Mouse (Mus musculus): ENCODE results near the gene Nr1d1. TPM values are rescaled to one million over a fixed set of nuclear protein-coding genes. Genes with fewer than 3 reads are reported as not detected.

The Nr1d1 gene
- polyA plus RNA-seq, 1 experiment from 2014 or later: 2.3 TPM

GRCm38 (mm10) chr11:98772667-98773171, 2.4 kb downstream of the Nr1d1 start:
- Histone ChIP-seq H3K9me3 (ENCODE audit: control insufficient read depth, low read length) (no peaks in the 10 kb centered on the region), H3K9ac (ENCODE audit: low read depth, low read length) (0 out of 2 replicates have a peak overlapping the region, but pooled peaks have one; percentile 27), H3K36me3 (ENCODE audit: control insufficient read depth, insufficient read depth, low read length) (no peaks in the 10 kb centered on the region), H3K4me2 (ENCODE audit: low read depth, low read length) (no peak overlapping the region), H3K4me1 (ENCODE audit: control insufficient read depth, insufficient read depth, low read length) (peaks cover 70% of the 10 kb centered on the region), H3K4me3 (ENCODE audit: low read length) (no peak overlapping the region), H3K27me3 (replicated peaks; ENCODE audit: control insufficient read depth, insufficient read depth, low read length) (no peaks in the 10 kb centered on the region), H3K27ac (ENCODE audit: low read length) (peak overlapping the region; percentile 70)
- ATAC-seq: no peak; the same call in 1 of the 2 replicates
- 45% methylated on average over 8 of the region's 8 CpGs for WGBS

GRCm38 (mm10) chr11:98771844-98772525, 3.1 kb downstream of the Nr1d1 start:
- H3K4me1 ChIP-seq (ENCODE audit: control insufficient read depth, insufficient read depth, low read length): peaks cover 70% of the 10 kb centered on the region
- H3K9ac ChIP-seq (ENCODE audit: low read depth, low read length): no peak overlapping the region
- H3K9me3 ChIP-seq (ENCODE audit: control insufficient read depth, low read length): no peaks in the 10 kb centered on the region
- WGBS: 85% methylated on average over 11 of the region's 11 CpGs
- peak overlapping the region; percentile 70; the same call in 1 of the 2 replicates for H3K27ac ChIP-seq (ENCODE audit: low read length)
- no peak overlapping the region for H3K4me2 ChIP-seq (ENCODE audit: low read depth, low read length)
- no peak for ATAC-seq
- H3K36me3 ChIP-seq (ENCODE audit: control insufficient read depth, insufficient read depth, low read length): no peaks in the 10 kb centered on the region
- no peaks in the 10 kb centered on the region for H3K27me3 ChIP-seq (replicated peaks; ENCODE audit: control insufficient read depth, insufficient read depth, low read length)
- H3K4me3 ChIP-seq (ENCODE audit: low read length): no peak overlapping the region

- H3K9ac ChIP-seq (ENCODE audit: low read depth, low read length): no peak overlapping the region
- no peak overlapping the region for H3K27ac ChIP-seq (ENCODE audit: low read length)
- no peaks in the 10 kb centered on the region for H3K36me3 ChIP-seq (ENCODE audit: control insufficient read depth, insufficient read depth, low read length)
- peaks cover 69% of the 10 kb centered on the region for H3K4me1 ChIP-seq (ENCODE audit: control insufficient read depth, insufficient read depth, low read length)
- no peaks in the 10 kb centered on the region for H3K9me3 ChIP-seq (ENCODE audit: control insufficient read depth, low read length)
- no peak for ATAC-seq
- no peak overlapping the region for H3K4me3 ChIP-seq (ENCODE audit: low read length)
- WGBS: 92% methylated on average over 18 of the region's 18 CpGs
- H3K4me2 ChIP-seq (ENCODE audit: low read depth, low read length): no peak overlapping the region
- no peaks in the 10 kb centered on the region for H3K27me3 ChIP-seq (replicated peaks; ENCODE audit: control insufficient read depth, insufficient read depth, low read length)
Measured at GRCm38 (mm10) chr11:98771131-98771530, 4.0 kb downstream of the Nr1d1 start.

GRCm38 (mm10) chr11:98770096-98770975, 4.8 kb downstream of the Nr1d1 start:
- H3K9ac ChIP-seq (ENCODE audit: low read depth, low read length): no peak overlapping the region
- no peak for ATAC-seq
- no peak overlapping the region for H3K27ac ChIP-seq (ENCODE audit: low read length)
- no peak overlapping the region for H3K4me3 ChIP-seq (ENCODE audit: low read length)
- no peaks in the 10 kb centered on the region for H3K27me3 ChIP-seq (replicated peaks; ENCODE audit: control insufficient read depth, insufficient read depth, low read length)
- peaks cover 69% of the 10 kb centered on the region for H3K4me1 ChIP-seq (ENCODE audit: control insufficient read depth, insufficient read depth, low read length)
- H3K36me3 ChIP-seq (ENCODE audit: control insufficient read depth, insufficient read depth, low read length): no peaks in the 10 kb centered on the region
- H3K9me3 ChIP-seq (ENCODE audit: control insufficient read depth, low read length): no peaks in the 10 kb centered on the region
- H3K4me2 ChIP-seq (ENCODE audit: low read depth, low read length): no peak overlapping the region
- WGBS: 92% methylated on average over 26 of the region's 26 CpGs

- Histone ChIP-seq H3K9ac (ENCODE audit: low read depth, low read length) (no peak overlapping the region), H3K27ac (ENCODE audit: low read length) (no peak overlapping the region), H3K4me1 (ENCODE audit: control insufficient read depth, insufficient read depth, low read length) (peaks cover 63% of the 10 kb centered on the region), H3K36me3 (ENCODE audit: control insufficient read depth, insufficient read depth, low read length) (no peaks in the 10 kb centered on the region; the same call in 1 of the 2 replicates), H3K9me3 (ENCODE audit: control insufficient read depth, low read length) (no peaks in the 10 kb centered on the region), H3K27me3 (replicated peaks; ENCODE audit: control insufficient read depth, insufficient read depth, low read length) (no peaks in the 10 kb centered on the region), H3K4me3 (ENCODE audit: low read length) (no peak overlapping the region), H3K4me2 (ENCODE audit: low read depth, low read length) (no peak overlapping the region)
- no peak for ATAC-seq
- 84% methylated on average over 25 of the region's 25 CpGs for WGBS
Measured at GRCm38 (mm10) chr11:98769007-98769954, 5.9 kb downstream of the Nr1d1 start.

GRCm38 (mm10) chr11:98768127-98769006, 6.8 kb downstream of the Nr1d1 start:
- peak overlapping the region; percentile 78 for H3K27ac ChIP-seq (ENCODE audit: low read length)
- H3K4me3 ChIP-seq (ENCODE audit: low read length): peak overlapping the region; percentile 23
- H3K9me3 ChIP-seq (ENCODE audit: control insufficient read depth, low read length): no peaks in the 10 kb centered on the region
- peak overlapping the region; percentile 47 for H3K4me2 ChIP-seq (ENCODE audit: low read depth, low read length)
- no peaks in the 10 kb centered on the region for H3K27me3 ChIP-seq (replicated peaks; ENCODE audit: control insufficient read depth, insufficient read depth, low read length)
- peaks cover 58% of the 10 kb centered on the region for H3K4me1 ChIP-seq (ENCODE audit: control insufficient read depth, insufficient read depth, low read length)
- ATAC-seq: no peak
- peak overlapping the region; percentile 57 for H3K9ac ChIP-seq (ENCODE audit: low read depth, low read length)
- H3K36me3 ChIP-seq (ENCODE audit: control insufficient read depth, insufficient read depth, low read length): no peaks in the 10 kb centered on the region; the same call in 1 of the 2 replicates
- WGBS: 22% methylated on average over 39 of the region's 39 CpGs

- no peak for ATAC-seq
- H3K27me3 ChIP-seq (replicated peaks; ENCODE audit: control insufficient read depth, insufficient read depth, low read length): no peaks in the 10 kb centered on the region
- H3K4me3 ChIP-seq (ENCODE audit: low read length): peak overlapping the region; percentile 23; the same call in 1 of the 2 replicates
- no peaks in the 10 kb centered on the region; the same call in 1 of the 2 replicates for H3K36me3 ChIP-seq (ENCODE audit: control insufficient read depth, insufficient read depth, low read length)
- 17% methylated on average over 4 of the region's 4 CpGs for WGBS
- H3K4me2 ChIP-seq (ENCODE audit: low read depth, low read length): peak overlapping the region; percentile 47
- H3K9ac ChIP-seq (ENCODE audit: low read depth, low read length): peak overlapping the region; percentile 57
- peak overlapping the region; percentile 78 for H3K27ac ChIP-seq (ENCODE audit: low read length)
- no peaks in the 10 kb centered on the region for H3K9me3 ChIP-seq (ENCODE audit: control insufficient read depth, low read length)
- H3K4me1 ChIP-seq (ENCODE audit: control insufficient read depth, insufficient read depth, low read length): peaks cover 52% of the 10 kb centered on the region
Measured at GRCm38 (mm10) chr11:98767713-98768112, 7.4 kb downstream of the Nr1d1 start.

GRCm38 (mm10) chr11:98767276-98767675, 7.9 kb downstream of the Nr1d1 start:
- no peak overlapping the region; the same call in 1 of the 2 replicates for H3K9ac ChIP-seq (ENCODE audit: low read depth, low read length)
- 0 out of 2 replicates have a peak overlapping the region, but pooled peaks have one; percentile 3 for H3K4me2 ChIP-seq (ENCODE audit: low read depth, low read length)
- WGBS: 17% methylated on average over 9 of the region's 9 CpGs
- H3K4me1 ChIP-seq (ENCODE audit: control insufficient read depth, insufficient read depth, low read length): peaks cover 47% of the 10 kb centered on the region
- H3K27me3 ChIP-seq (replicated peaks; ENCODE audit: control insufficient read depth, insufficient read depth, low read length): no peaks in the 10 kb centered on the region
- H3K36me3 ChIP-seq (ENCODE audit: control insufficient read depth, insufficient read depth, low read length): no peaks in the 10 kb centered on the region; the same call in 1 of the 2 replicates
- no peak overlapping the region for H3K4me3 ChIP-seq (ENCODE audit: low read length)
- no peaks in the 10 kb centered on the region for H3K9me3 ChIP-seq (ENCODE audit: control insufficient read depth, low read length)
- no peak for ATAC-seq
- H3K27ac ChIP-seq (ENCODE audit: low read length): no peak overlapping the region

Data from intestine, embryonic 16.5 days (tissue).